Mouse (Mus musculus): ENCODE data around the gene Mum1. TPM values are rescaled to one million over a fixed set of nuclear protein-coding genes. Genes with fewer than 3 reads are reported as not detected.
"Not testable (repeated sequence)": the region's sequence is repeated elsewhere in the genome, so short reads cannot be mapped to it uniquely, and the experiment has no call there.

Gene Mum1
- polyA plus RNA-seq, 1 experiment from 2014 or later, result 128 TPM

DNA sequence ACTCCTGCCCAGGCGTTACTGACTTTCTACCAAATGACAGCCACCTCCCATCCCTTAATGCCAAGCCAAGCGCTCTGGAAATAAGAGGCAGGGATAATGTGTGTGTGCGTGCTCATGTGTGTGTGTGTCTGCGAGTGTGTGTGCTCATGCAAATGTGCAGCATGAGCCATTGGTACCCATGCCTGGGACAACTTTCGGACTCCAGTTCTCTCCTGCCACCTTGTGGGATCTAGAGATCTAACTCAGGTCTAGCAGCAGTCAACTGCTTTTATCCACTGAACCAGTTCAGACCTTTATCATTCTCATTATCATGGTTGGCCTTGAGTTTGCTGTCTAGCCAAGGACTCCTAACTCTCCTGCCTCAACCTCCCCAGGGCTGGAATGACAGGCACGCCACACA is 21.6 kb downstream of the Mum1 start:
- no peaks in the 10 kb centered on the region for H3K27me3 ChIP-seq (ENCODE audit: low read depth, poor library complexity, severe bottlenecking)
- 63% methylated on average over 6 of the region's 6 CpGs for WGBS
- H3K4me3 ChIP-seq, result peak overlapping the region; percentile 17; the same call in 1 of the 2 replicates
- peaks cover 24% of the 10 kb centered on the region for H3K4me1 ChIP-seq
- DNase-seq (ENCODE audit: low spot score), result no peak
- peaks cover 31% of the 10 kb centered on the region for H3K36me3 ChIP-seq
- H3K27ac ChIP-seq, result no peak overlapping the region
- no peaks in the 10 kb centered on the region for H3K9me3 ChIP-seq (replicated peaks)

GRCm38 (mm10) chr10:80248437-80248836 is 22.2 kb downstream of the Mum1 start:
- 46% methylated on average over 3 of the region's 3 CpGs for WGBS
- Histone ChIP-seq H3K4me3 (peak overlapping the region; percentile 84), H3K36me3 (peaks cover 31% of the 10 kb centered on the region), H3K4me1 (peaks cover 24% of the 10 kb centered on the region)
- H3K27me3 ChIP-seq (ENCODE audit: low read depth, poor library complexity, severe bottlenecking); DNase-seq (ENCODE audit: low spot score); H3K9me3 ChIP-seq (replicated peaks); H3K27ac ChIP-seq: not testable (repeated sequence)

DNA sequence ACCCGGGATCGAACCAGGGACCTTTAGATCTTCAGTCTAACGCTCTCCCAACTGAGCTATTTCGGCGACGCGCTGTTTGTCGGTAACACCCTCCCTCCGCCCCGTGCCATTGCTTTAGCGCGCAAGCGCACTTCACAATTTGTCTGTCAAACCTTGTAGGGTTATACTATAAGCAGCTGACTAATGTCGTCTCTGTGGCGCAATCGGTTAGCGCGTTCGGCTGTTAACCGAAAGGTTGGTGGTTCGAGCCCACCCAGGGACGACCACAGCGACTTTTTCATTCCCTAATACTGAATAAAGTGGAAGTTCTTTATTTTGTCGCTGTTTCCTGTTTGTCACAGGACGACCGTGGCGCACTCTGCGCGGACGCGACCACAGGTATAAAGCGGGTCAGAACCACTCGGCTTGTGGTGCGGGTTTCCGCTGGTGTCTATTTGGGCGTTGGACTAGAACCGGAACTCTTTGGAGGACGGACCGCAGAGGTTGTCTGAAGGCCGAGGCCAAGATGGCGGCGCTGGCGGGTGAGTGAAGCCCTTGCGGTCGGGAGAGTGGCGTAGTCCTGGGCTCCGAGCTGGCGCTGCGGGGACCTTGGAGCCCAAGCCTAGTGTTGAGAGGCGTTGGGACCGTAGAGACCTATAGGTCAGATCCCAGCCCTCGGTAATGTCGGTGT is 22.9 kb downstream of the Mum1 start, which contains the start of gene Ndufs7:
TSS of gene Ndufs7 (plus strand) at position 151 of the 670 bp plus-strand sequence.
- H3K9me3 ChIP-seq (replicated peaks), result no peaks in the 10 kb centered on the region
- under 1% methylated on average over 53 of the region's 53 CpGs for WGBS
- peak within 1 kb of the TSS; percentile 84 for H3K4me3 ChIP-seq
- H3K36me3 ChIP-seq, result peaks cover 31% of the 10 kb centered on the region
- peak within 1 kb of the TSS; percentile 90 for H3K27ac ChIP-seq
- H3K27me3 ChIP-seq (ENCODE audit: low read depth, poor library complexity, severe bottlenecking), result no peaks in the 10 kb centered on the region
- DNase-seq (ENCODE audit: low spot score), result peak; percentile 91
- H3K4me1 ChIP-seq, result peaks cover 24% of the 10 kb centered on the region

DNA sequence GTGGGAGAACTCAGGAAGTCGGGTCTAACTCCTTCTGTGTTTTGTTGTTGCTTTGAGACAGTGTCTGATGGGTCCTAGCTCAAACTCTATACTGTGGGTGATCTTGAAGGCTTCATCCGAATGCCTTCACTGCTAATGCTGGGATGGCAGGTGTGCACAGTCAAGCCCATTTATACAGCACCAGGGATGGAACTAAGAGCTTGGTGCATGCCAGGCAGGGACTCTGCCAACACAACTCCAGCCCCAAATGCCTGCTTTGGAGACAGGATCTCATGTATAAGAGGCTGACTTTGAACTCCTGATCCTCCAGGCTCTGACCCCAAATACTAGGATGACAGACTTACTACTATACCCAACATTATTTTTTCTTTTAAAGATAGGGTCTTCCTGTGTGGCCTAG is 23.8 kb downstream of the Mum1 start:
- peak overlapping the region; percentile 84 for H3K4me3 ChIP-seq
- 35% methylated on average over 2 of the region's 2 CpGs for WGBS
- H3K4me1 ChIP-seq, result peaks cover 24% of the 10 kb centered on the region
- H3K27ac ChIP-seq, result peak overlapping the region; percentile 90
- no peaks in the 10 kb centered on the region for H3K9me3 ChIP-seq (replicated peaks)
- H3K36me3 ChIP-seq, result peaks cover 33% of the 10 kb centered on the region
- no peak for DNase-seq (ENCODE audit: low spot score)
- H3K27me3 ChIP-seq (ENCODE audit: low read depth, poor library complexity, severe bottlenecking), result no peaks in the 10 kb centered on the region

DNA sequence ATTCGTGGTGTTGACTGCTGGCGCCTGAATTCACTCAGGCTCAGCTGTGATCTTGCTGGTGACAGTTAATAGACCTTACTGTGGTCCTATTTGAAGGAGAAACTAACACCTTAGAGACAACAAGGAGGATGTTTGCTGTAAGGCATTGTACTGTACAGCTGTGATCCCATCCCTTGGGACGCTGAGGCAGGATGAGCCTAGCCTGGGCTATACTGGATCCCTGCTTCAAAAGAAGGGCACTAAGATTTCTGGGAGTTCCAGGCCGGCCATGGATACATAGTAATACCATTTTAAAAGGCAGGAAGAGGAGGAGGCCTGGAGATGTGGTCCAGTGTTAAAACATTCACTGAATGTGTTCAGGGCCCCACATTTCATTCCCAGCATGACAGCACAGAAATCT is 24.3 kb downstream of the Mum1 start:
- Histone ChIP-seq H3K9me3 (replicated peaks) (no peaks in the 10 kb centered on the region), H3K4me1 (peaks cover 19% of the 10 kb centered on the region), H3K27me3 (ENCODE audit: low read depth, poor library complexity, severe bottlenecking) (no peaks in the 10 kb centered on the region), H3K4me3 (peak overlapping the region; percentile 84), H3K36me3 (peaks cover 38% of the 10 kb centered on the region), H3K27ac (no peak overlapping the region)
- WGBS, result 89% methylated on average over 4 of the region's 4 CpGs
- no peak for DNase-seq (ENCODE audit: low spot score)

GRCm38 (mm10) chr10:80252011-80252410 is 25.8 kb downstream of the Mum1 start:
- Histone ChIP-seq H3K27ac (no peak overlapping the region), H3K4me3 (no peak overlapping the region), H3K4me1 (peaks cover 16% of the 10 kb centered on the region), H3K27me3 (ENCODE audit: low read depth, poor library complexity, severe bottlenecking) (no peaks in the 10 kb centered on the region), H3K36me3 (peaks cover 52% of the 10 kb centered on the region), H3K9me3 (replicated peaks) (no peaks in the 10 kb centered on the region)
- no peak for DNase-seq (ENCODE audit: low spot score)

DNA sequence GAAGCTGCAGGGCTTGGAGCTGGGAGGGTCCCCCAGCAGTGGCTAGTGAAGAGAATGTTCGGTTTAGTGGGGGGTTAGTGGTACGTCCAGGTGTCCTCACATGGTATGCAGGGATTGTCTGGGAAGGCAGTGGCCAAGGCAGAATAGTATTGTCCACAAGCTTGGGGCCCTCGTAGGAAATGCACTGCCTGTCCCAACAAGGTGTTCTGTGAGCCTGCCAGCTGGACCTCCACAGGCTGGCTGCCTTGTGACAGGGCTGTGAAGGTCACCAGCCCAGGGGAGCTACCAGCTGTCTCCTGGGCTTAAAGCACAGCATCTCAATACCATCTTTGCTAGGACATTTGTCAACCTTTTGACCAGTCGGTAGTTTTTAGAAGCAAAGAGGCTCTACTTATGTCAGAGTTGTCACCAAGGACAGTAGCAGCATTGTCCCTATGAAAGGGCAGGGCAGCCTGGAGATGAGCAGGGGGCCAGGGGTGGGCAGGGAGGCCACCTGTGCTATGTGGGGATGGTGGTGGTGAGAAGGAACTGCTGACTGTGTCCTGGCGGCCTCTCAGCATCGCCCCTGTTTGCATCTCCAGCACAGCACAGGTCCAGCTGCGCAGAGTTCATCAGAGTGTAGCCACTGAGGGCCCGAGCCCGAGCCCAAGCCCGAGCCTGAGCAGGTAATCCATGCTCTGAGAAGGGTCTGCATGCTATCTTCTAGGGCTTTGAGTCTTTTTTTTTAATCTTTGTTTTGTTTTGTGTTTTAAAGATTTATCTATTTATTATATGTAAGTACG is 26.4 kb downstream of the Mum1 start:
- peaks cover 16% of the 10 kb centered on the region for H3K4me1 ChIP-seq
- H3K9me3 ChIP-seq (replicated peaks), result no peaks in the 10 kb centered on the region
- 92% methylated on average over 11 of the region's 11 CpGs for WGBS
- no peak overlapping the region for H3K4me3 ChIP-seq
- no peak for DNase-seq (ENCODE audit: low spot score)
- peaks cover 58% of the 10 kb centered on the region for H3K36me3 ChIP-seq
- H3K27me3 ChIP-seq (ENCODE audit: low read depth, poor library complexity, severe bottlenecking), result no peaks in the 10 kb centered on the region
- no peak overlapping the region for H3K27ac ChIP-seq

DNA sequence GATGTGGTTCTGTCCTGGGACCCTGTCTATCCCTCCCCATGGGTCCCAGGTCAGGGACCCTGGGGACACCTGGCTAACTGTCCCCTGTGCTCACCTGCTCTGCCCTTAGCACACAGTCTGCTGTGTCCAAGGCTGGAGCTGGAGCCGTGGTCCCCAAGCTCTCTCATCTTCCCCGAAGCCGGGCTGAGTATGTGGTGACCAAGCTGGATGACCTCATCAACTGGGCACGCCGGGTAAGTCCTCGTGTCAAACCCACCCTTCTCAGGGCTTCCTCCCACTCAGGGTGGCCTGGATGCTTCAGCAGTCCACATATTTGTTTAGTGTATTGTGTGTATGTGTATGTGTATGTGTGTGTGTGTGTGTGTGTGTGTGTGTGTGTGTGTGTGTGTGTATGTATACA is 27.3 kb downstream of the Mum1 start:
- Histone ChIP-seq H3K4me3 (no peak overlapping the region), H3K9me3 (replicated peaks) (no peaks in the 10 kb centered on the region), H3K27ac (no peak overlapping the region), H3K27me3 (ENCODE audit: low read depth, poor library complexity, severe bottlenecking) (no peaks in the 10 kb centered on the region), H3K4me1 (peaks cover 16% of the 10 kb centered on the region), H3K36me3 (peaks cover 66% of the 10 kb centered on the region)
- no peak for DNase-seq (ENCODE audit: low spot score)
- WGBS, result 93% methylated on average over 6 of the region's 6 CpGs

DNA sequence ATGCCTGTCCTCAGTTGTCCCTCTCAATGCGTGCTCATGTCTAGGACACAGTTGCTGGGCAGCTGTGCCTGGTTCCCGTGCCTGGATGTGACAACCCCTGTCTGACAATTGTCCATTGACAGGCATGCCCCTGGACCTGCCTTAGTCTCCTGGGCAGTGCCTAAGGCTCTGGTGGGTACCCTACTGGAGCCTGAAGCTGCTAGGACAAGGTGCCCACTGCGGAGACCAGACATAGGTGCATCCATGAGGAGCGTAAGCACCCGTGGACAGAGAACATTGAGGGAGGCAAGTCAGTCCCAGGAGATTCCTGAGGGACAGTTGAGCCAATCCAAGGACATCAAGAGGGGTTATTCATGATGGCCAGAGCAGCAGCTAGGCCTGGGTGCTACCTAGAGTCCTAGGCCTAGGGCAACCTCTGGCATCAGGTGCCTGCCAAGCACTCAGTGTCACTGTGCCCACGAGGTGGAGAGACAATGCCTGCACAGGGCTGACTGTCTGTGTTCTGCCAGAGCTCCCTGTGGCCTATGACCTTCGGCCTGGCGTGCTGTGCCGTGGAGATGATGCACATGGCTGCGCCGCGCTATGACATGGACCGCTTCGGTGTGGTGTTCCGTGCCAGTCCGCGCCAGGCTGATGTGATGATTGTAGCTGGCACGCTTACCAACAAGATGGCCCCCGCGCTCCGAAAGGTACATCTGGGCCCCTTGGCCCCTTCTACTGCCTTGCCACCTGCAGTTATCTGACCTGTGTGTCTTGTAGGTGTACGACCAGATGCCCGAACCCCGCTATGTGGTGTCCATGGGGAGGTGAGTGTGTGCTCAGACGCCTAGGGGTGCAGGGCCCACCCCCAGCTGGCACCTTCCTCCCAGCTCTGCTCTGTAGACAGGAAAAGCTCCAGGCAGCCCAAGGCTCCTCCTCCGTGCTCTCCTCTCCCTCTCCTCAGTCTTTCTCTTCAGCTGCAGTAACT is 28.4 kb downstream of the Mum1 start:
- Histone ChIP-seq H3K4me3 (no peak overlapping the region), H3K36me3 (peaks cover 75% of the 10 kb centered on the region)

DNA sequence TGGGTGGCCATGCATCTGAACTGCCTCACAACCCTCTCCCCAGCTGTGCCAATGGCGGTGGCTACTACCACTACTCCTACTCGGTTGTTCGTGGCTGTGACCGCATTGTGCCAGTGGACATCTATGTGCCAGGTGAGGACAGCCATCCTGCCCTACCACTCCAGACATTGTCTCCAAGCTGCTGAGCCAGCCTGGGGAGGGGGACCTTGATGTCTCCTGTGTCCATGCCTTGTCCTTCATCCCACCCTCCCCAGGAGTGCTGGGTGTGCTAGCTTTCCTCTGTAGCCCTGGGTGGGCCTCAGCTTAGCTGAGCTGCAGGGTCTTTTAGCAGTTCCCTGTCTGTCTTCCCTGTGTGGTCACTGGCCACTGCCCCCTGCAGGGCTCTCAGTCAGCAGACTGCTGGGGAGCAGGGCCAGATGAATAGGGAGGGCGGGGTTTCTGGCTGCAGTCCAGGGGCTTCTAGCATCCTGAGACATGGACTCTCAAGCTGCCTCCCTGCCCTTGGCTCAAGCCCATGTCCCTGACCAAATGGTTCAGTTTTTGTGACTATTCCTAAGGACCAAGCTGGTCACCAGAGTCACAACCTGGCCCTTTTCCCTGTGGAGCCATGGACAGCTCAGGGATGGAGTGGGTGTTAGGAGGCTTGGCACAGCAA is 29.8 kb downstream of the Mum1 start:
- H3K36me3 ChIP-seq, result peaks cover 75% of the 10 kb centered on the region
- peak overlapping the region; percentile 47; the same call in 1 of the 2 replicates for H3K27ac ChIP-seq
- 86% methylated on average over 5 of the region's 5 CpGs for WGBS
- H3K4me3 ChIP-seq, result no peak overlapping the region
- no peak for DNase-seq (ENCODE audit: low spot score)
- H3K27me3 ChIP-seq (ENCODE audit: low read depth, poor library complexity, severe bottlenecking), result no peaks in the 10 kb centered on the region
- peaks cover 27% of the 10 kb centered on the region for H3K4me1 ChIP-seq
- no peaks in the 10 kb centered on the region for H3K9me3 ChIP-seq (replicated peaks)

More for the DNA sequence above, 28.4 kb downstream of the Mum1 start:
- Histone ChIP-seq H3K27ac (no peak overlapping the region), H3K9me3 (replicated peaks) (no peaks in the 10 kb centered on the region), H3K27me3 (ENCODE audit: low read depth, poor library complexity, severe bottlenecking) (no peaks in the 10 kb centered on the region), H3K4me1 (peaks cover 24% of the 10 kb centered on the region)
- no peak for DNase-seq (ENCODE audit: low spot score)
- 96% methylated on average over 26 of the region's 26 CpGs for whole genome bisulfite sequencing

GRCm38 (mm10) chr10:80257936-80258335 is 31.7 kb downstream of the Mum1 start:
- Histone ChIP-seq H3K36me3 (peaks cover 63% of the 10 kb centered on the region), H3K27me3 (ENCODE audit: low read depth, poor library complexity, severe bottlenecking) (no peaks in the 10 kb centered on the region), H3K4me3 (no peak overlapping the region), H3K9me3 (replicated peaks) (no peaks in the 10 kb centered on the region), H3K27ac (no peak overlapping the region), H3K4me1 (peaks cover 42% of the 10 kb centered on the region)
- no peak for DNase-seq (ENCODE audit: low spot score)
- 81% methylated on average over 2 of the region's 2 CpGs for WGBS

Measured in limb, embryonic 10.5 days (tissue).